ENCODE assay signal across 8 mouse cellular contexts in the genomic region with DNA sequence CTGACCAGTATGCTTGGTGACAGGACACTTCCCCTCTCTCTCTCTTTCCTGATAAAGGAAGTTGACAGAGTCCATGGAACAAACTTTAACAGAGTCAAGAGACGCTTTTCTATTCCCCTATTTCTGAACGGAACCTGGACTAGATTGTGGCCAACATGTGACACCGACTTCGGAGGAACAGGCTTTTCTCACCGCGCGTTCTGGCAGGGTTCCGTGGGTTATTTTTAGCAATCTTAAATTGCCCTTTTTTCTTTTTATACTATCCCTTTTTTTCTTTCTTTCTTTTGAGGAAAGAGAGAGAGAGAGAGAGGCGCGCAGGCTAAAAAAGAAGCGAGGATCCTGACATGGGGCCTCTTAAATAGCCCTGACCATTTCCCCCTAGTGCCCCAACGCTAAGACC. TPM values are rescaled to one million over a fixed set of nuclear protein-coding genes. Genes with fewer than 3 reads are reported as not detected.
A peak's percentile ranks its signal among the peaks of the same experiment; 100 is the strongest.
DNase-seq lines count a peak whose midpoint lies in the region; ATAC-seq and TF ChIP-seq lines count a peak whose summit lies in the region.

No protein-coding gene starts in this region.

- TF ChIP-seq POLR2A in limb, embryonic 14.5 days (IDR thresholded peaks at IDR 0.05; ENCODE audit: borderline replicate concordance, extremely low read depth, insufficient read depth, insufficient read length), result no peak

- TF ChIP-seq EP300 in lung, postnatal 0 days (IDR thresholded peaks at IDR 0.05), result no peak

- DNase-seq in lung, postnatal 0 days (ENCODE audit: low spot score), result peak; percentile 35
- DNase-seq in lung, adult 18-20 months, result no peak
- DNase-seq in limb, embryonic 14.5 days (ENCODE audit: low spot score), result no peak
- no peak for DNase-seq in adrenal gland, postnatal 10 days
- no peak for DNase-seq in right cerebral cortex, postnatal 36 days (ENCODE audit: low spot score in 2 of 2)

- peak overlapping the region; percentile 72 for H3K4me3 ChIP-seq in lung, postnatal 0 days (ENCODE audit: low read depth, low read length)
- H3K4me3 ChIP-seq in forebrain, embryonic 15.5 days, result peak overlapping the region; percentile 82
- H3K4me3 ChIP-seq in limb, embryonic 14.5 days (replicated peaks; ENCODE audit: low read length), result peak overlapping the region; percentile 75
- peak overlapping the region; percentile 64 for H3K4me3 ChIP-seq in stomach, embryonic 14.5 days (ENCODE audit: low read depth, low read length)

- TF ChIP-seq CTCF in lung, postnatal 0 days (IDR thresholded peaks at IDR 0.05), result no peak

- peaks cover 21% of the 10 kb centered on the region; the same call in 1 of the 2 replicates for H3K4me1 ChIP-seq in lung, postnatal 0 days (ENCODE audit: insufficient read depth, low read depth, low read length)
- peaks cover 72% of the 10 kb centered on the region for H3K4me1 ChIP-seq in forebrain, embryonic 15.5 days
- peaks cover 33% of the 10 kb centered on the region for H3K4me1 ChIP-seq in limb, embryonic 14.5 days (ENCODE audit: control insufficient read depth, insufficient read depth, low read length)
- H3K4me1 ChIP-seq in stomach, embryonic 14.5 days (ENCODE audit: control insufficient read depth, insufficient read depth, low read length), result peaks cover 25% of the 10 kb centered on the region

- no peak for ATAC-seq in lung, postnatal 0 days
- ATAC-seq in forebrain, embryonic 15.5 days (replicated peaks), result no peak
- ATAC-seq in limb, embryonic 14.5 days (ENCODE audit: low FRiP score, low read depth), result no peak
- ATAC-seq in stomach, embryonic 14.5 days (ENCODE audit: insufficient number of reproducible peaks, insufficient read depth, low FRiP score, low read depth), result no peak
- ATAC-seq in CD4-positive, CD25-positive, alpha-beta regulatory T cell, adult 4 months, result no peak

- no peaks in the 10 kb centered on the region for H3K9me3 ChIP-seq in lung, postnatal 0 days (ENCODE audit: low read length)
- H3K9me3 ChIP-seq in forebrain, embryonic 15.5 days, result no peaks in the 10 kb centered on the region
- H3K9me3 ChIP-seq in limb, embryonic 14.5 days (ENCODE audit: control insufficient read depth, low read length), result no peaks in the 10 kb centered on the region
- H3K9me3 ChIP-seq in stomach, embryonic 14.5 days (ENCODE audit: control insufficient read depth, low read depth, low read length), result no peaks in the 10 kb centered on the region

- H3K27me3 ChIP-seq in lung, postnatal 0 days (replicated peaks; ENCODE audit: insufficient read depth, low read length), result no peaks in the 10 kb centered on the region
- H3K27me3 ChIP-seq in forebrain, embryonic 15.5 days, result no peaks in the 10 kb centered on the region
- no peaks in the 10 kb centered on the region for H3K27me3 ChIP-seq in limb, embryonic 14.5 days (ENCODE audit: control insufficient read depth, insufficient read depth, low read length)
- no peaks in the 10 kb centered on the region for H3K27me3 ChIP-seq in stomach, embryonic 14.5 days (ENCODE audit: control insufficient read depth, insufficient read depth, low read length)

- H3K27ac ChIP-seq in lung, postnatal 0 days (ENCODE audit: low read length), result no peak overlapping the region
- H3K27ac ChIP-seq in forebrain, embryonic 15.5 days (replicated peaks), result 0 out of 2 replicates have a peak overlapping the region, but pooled peaks have one; percentile 75
- no peak overlapping the region; the same call in 1 of the 2 replicates for H3K27ac ChIP-seq in limb, embryonic 14.5 days (replicated peaks; ENCODE audit: low read depth, low read length)
- no peak overlapping the region; the same call in 1 of the 2 replicates for H3K27ac ChIP-seq in stomach, embryonic 14.5 days (ENCODE audit: low read length)

- no peaks in the 10 kb centered on the region for H3K36me3 ChIP-seq in lung, postnatal 0 days (ENCODE audit: insufficient read depth, low read length)
- no peaks in the 10 kb centered on the region for H3K36me3 ChIP-seq in forebrain, embryonic 15.5 days
- H3K36me3 ChIP-seq in limb, embryonic 14.5 days (ENCODE audit: control insufficient read depth, insufficient read depth, low read length), result no peaks in the 10 kb centered on the region
- H3K36me3 ChIP-seq in stomach, embryonic 14.5 days (ENCODE audit: control insufficient read depth, insufficient read depth, low read length), result no peaks in the 10 kb centered on the region

- H3K9ac ChIP-seq in lung, postnatal 0 days (replicated peaks; ENCODE audit: low read depth), result peak overlapping the region; percentile 72
- H3K9ac ChIP-seq in forebrain, embryonic 15.5 days (replicated peaks), result peak overlapping the region; percentile 81
- peak overlapping the region; percentile 81 for H3K9ac ChIP-seq in limb, embryonic 14.5 days (ENCODE audit: low read depth, low read length, severe bottlenecking)
- peak overlapping the region; percentile 66 for H3K9ac ChIP-seq in stomach, embryonic 14.5 days (replicated peaks; ENCODE audit: low read depth, low read length)

- 0% methylated on average over 12 of the region's 12 CpGs for WGBS in lung, postnatal 0 days
- WGBS in forebrain, embryonic 15.5 days, result 2% methylated on average over 12 of the region's 12 CpGs
- WGBS in limb, embryonic 14.5 days, result 2% methylated on average over 12 of the region's 12 CpGs
- 2% methylated on average over 12 of the region's 12 CpGs for WGBS in stomach, embryonic 14.5 days

- peak overlapping the region; percentile 92 for H3K4me2 ChIP-seq in lung, postnatal 0 days (replicated peaks; ENCODE audit: low read depth, low read length)
- H3K4me2 ChIP-seq in forebrain, embryonic 15.5 days (replicated peaks), result peak overlapping the region; percentile 77
- peak overlapping the region; percentile 99 for H3K4me2 ChIP-seq in limb, embryonic 14.5 days (replicated peaks; ENCODE audit: low read depth, low read length, severe bottlenecking)
- peak overlapping the region; percentile 98 for H3K4me2 ChIP-seq in stomach, embryonic 14.5 days (replicated peaks; ENCODE audit: low read depth, low read length)

RNA-seq across cellular contexts. Expression of gene Tbc1d16, which starts 0.7 kb away (rescaled TPM):
- 11.9 and 12.9 TPM in 2 replicates for polyA plus RNA-seq in lung, postnatal 0 days (2015; fragmentation: Nextera tagmentation; extraction: Ambion mirVana)
- 52.4 and 54.6 TPM in 2 replicates for polyA plus RNA-seq in forebrain, embryonic 15.5 days (2015; fragmentation: Nextera tagmentation; extraction: Ambion mirVana)
- polyA plus RNA-seq in limb, embryonic 14.5 days (2012; rRNA removed), result 29.2 and 34.4 TPM in 2 replicates
- polyA plus RNA-seq in limb, embryonic 14.5 days (2014; fragmentation: Nextera tagmentation; extraction: Ambion mirVana), result 16.3 and 16.7 TPM in 2 replicates
- polyA plus RNA-seq in stomach, embryonic 14.5 days (2014; fragmentation: Nextera tagmentation; extraction: Ambion mirVana), result 14.8 and 15.9 TPM in 2 replicates
- 10 to 100 TPM; 19.1 to 21.8 TPM for total RNA-seq in adrenal gland, postnatal 10 days (2021)
- polyA plus RNA-seq in CD4-positive, CD25-positive, alpha-beta regulatory T cell, adult 4 months (2017; shearing (Covaris generic)), result 1 to 10 TPM in 1 of 2 experiments, under 1 TPM in 1; 0.72 to 1.0 TPM

RNA-seq across cellular contexts. Expression of gene Ccdc40, which starts 0.8 kb away (rescaled TPM):
- 6.1 and 6.3 TPM in 2 replicates for polyA plus RNA-seq in lung, postnatal 0 days (2015; fragmentation: Nextera tagmentation; extraction: Ambion mirVana)
- 12.9 and 13.7 TPM in 2 replicates for polyA plus RNA-seq in forebrain, embryonic 15.5 days (2015; fragmentation: Nextera tagmentation; extraction: Ambion mirVana)
- polyA plus RNA-seq in limb, embryonic 14.5 days (2012; rRNA removed), result 2.5 and 3.1 TPM in 2 replicates
- polyA plus RNA-seq in limb, embryonic 14.5 days (2014; fragmentation: Nextera tagmentation; extraction: Ambion mirVana), result 2.1 and 2.7 TPM in 2 replicates
- polyA plus RNA-seq in stomach, embryonic 14.5 days (2014; fragmentation: Nextera tagmentation; extraction: Ambion mirVana), result 4.1 and 4.3 TPM in 2 replicates
- 1 to 10 TPM in 1 of 2 experiments, under 1 TPM in 1; 0.85 to 1.4 TPM for total RNA-seq in adrenal gland, postnatal 10 days (2021)
- 1 to 10 TPM; 2.9 to 3.6 TPM for polyA plus RNA-seq in CD4-positive, CD25-positive, alpha-beta regulatory T cell, adult 4 months (2017; shearing (Covaris generic))

RNA-seq across cellular contexts. Expression of gene Gaa, which starts 40.1 kb away (rescaled TPM):
- polyA plus RNA-seq in lung, postnatal 0 days (2015; fragmentation: Nextera tagmentation; extraction: Ambion mirVana), result 39.1 and 45.1 TPM in 2 replicates
- 43.9 and 49.8 TPM in 2 replicates for polyA plus RNA-seq in forebrain, embryonic 15.5 days (2015; fragmentation: Nextera tagmentation; extraction: Ambion mirVana)
- 136 and 196 TPM in 2 replicates for polyA plus RNA-seq in limb, embryonic 14.5 days (2012; rRNA removed)
- polyA plus RNA-seq in limb, embryonic 14.5 days (2014; fragmentation: Nextera tagmentation; extraction: Ambion mirVana), result 74.5 and 76.0 TPM in 2 replicates
- polyA plus RNA-seq in stomach, embryonic 14.5 days (2014; fragmentation: Nextera tagmentation; extraction: Ambion mirVana), result 50.3 and 55.8 TPM in 2 replicates
- 10 to 100 TPM; 78.0 to 81.5 TPM for total RNA-seq in adrenal gland, postnatal 10 days (2021)
- polyA plus RNA-seq in CD4-positive, CD25-positive, alpha-beta regulatory T cell, adult 4 months (2017; shearing (Covaris generic)), result 10 to 100 TPM; 11.5 to 27.8 TPM
